Mouse (Mus musculus) heart, postnatal 0 days (tissue): Measurements from ENCODE around the gene Mpeg1.

ENCODE experiments used
- CTCF ChIP-seq: IDR thresholded peaks from 2 replicates; pipeline ENCODE4 v1.5.1; 2016; ENCODE audit warnings: antibody characterized with exemption, control low read depth, low read depth
- EP300 ChIP-seq: IDR thresholded peaks from 2 replicates; pipeline ENCODE4 v1.6.1; 2016; ENCODE audit warnings: antibody characterized with exemption, low read depth

DNA sequence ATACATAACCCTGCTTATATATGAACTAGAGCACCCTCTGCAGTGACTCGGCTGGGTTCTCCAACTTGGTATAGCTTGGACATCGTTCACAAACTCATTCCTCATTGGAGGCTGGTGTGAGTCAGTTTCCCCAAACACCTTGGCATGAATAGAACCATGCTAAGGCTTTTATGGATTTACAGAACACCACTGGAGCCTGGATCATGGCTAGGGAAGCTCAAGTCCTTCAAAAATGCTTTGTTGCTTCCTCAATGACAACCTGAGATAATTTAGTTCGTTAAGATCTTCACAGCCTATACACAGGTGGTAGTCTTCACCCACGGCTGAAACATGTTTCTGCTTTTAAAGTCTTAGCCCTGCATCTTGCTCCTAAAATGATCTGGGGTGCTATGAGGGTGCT lies 1.1 kb upstream of the Mpeg1 start:
- no peak for TF ChIP-seq CTCF
- TF ChIP-seq EP300 = no peak
